Mouse (Mus musculus) layer of hippocampus, postnatal 14 days (tissue): ENCODE data around the gene Sgsm1. TPM values are rescaled to one million over a fixed set of nuclear protein-coding genes. Genes with fewer than 3 reads are reported as not detected.

Source experiments
- DNase-seq, 2 experiments: peaks; one replicate each; pipeline ENCODE4 v3.0.0; 2021 to 2022; ENCODE audit warnings: low spot score in 2 of 2, mixed read lengths in 1 of 2
- total RNA-seq, 2 experiments: library from RNA; stranded (reverse); gene quantifications; 2 replicates each; pipeline ENCODE4 v1.2.3; 2021

Gene Sgsm1
- total RNA-seq, 2 experiments from 2014 or later = 67.8 to 73.2 TPM

GRCm38 (mm10) chr5:113323784-113324638 lies 13.4 kb upstream of the Sgsm1 start:
- no peak for DNase-seq

- DNase-seq = peak; percentile 89 to 91
These were observed 3.4 kb upstream of the Sgsm1 start for GRCm38 (mm10) chr5:113313998-113314397.

GRCm38 (mm10) chr5:113309491-113310376 lies 852 bp downstream of the Sgsm1 start:
- no peak for DNase-seq

GRCm38 (mm10) chr5:113306750-113307477 lies 3.7 kb downstream of the Sgsm1 start:
- DNase-seq = peak; percentile 88 to 92

GRCm38 (mm10) chr5:113304527-113304926 lies 6.1 kb downstream of the Sgsm1 start:
- no peak for DNase-seq

GRCm38 (mm10) chr5:113301841-113302240 lies 8.7 kb downstream of the Sgsm1 start:
- no peak for DNase-seq

GRCm38 (mm10) chr5:113300148-113300889 lies 10.3 kb downstream of the Sgsm1 start:
- no peak for DNase-seq

GRCm38 (mm10) chr5:113299433-113299832 lies 11.2 kb downstream of the Sgsm1 start:
- DNase-seq = no peak

- no peak for DNase-seq
These were observed 11.8 kb downstream of the Sgsm1 start for GRCm38 (mm10) chr5:113298826-113299225.

- no peak for DNase-seq
These were observed 12.5 kb downstream of the Sgsm1 start for GRCm38 (mm10) chr5:113298040-113298439.

GRCm38 (mm10) chr5:113295791-113296190 lies 14.8 kb downstream of the Sgsm1 start:
- DNase-seq = no peak

GRCm38 (mm10) chr5:113294575-113294974 lies 16.0 kb downstream of the Sgsm1 start:
- no peak for DNase-seq

GRCm38 (mm10) chr5:113293446-113293845 lies 17.1 kb downstream of the Sgsm1 start:
- DNase-seq = no peak

- DNase-seq = no peak
These were observed 17.8 kb downstream of the Sgsm1 start for GRCm38 (mm10) chr5:113292832-113293231.

GRCm38 (mm10) chr5:113292179-113292578 lies 18.4 kb downstream of the Sgsm1 start:
- DNase-seq = no peak

- DNase-seq = no peak
These were observed 19.5 kb downstream of the Sgsm1 start for GRCm38 (mm10) chr5:113291125-113291524.

GRCm38 (mm10) chr5:113290149-113290548 lies 20.4 kb downstream of the Sgsm1 start:
- DNase-seq = no peak

- no peak for DNase-seq
These were observed 22.1 kb downstream of the Sgsm1 start for GRCm38 (mm10) chr5:113288490-113288889.

GRCm38 (mm10) chr5:113287762-113288161 lies 22.8 kb downstream of the Sgsm1 start:
- DNase-seq = no peak
